Mouse (Mus musculus) bone marrow, adult 2 months (tissue): ENCODE measurements around the gene Rabif. TPM values are rescaled to one million over a fixed set of nuclear protein-coding genes. Genes with fewer than 3 reads are reported as not detected.

Experiments used
- H3K27ac ChIP-seq: fragments of 200-500 bp; 2 replicates; pipeline ENCODE4 v1.5.1; 2012; ENCODE audit warnings: low read depth, mild to moderate bottlenecking, control low read depth, inconsistent platforms, low read length; ENCODE audit not compliant: control insufficient read depth, poor library complexity, insufficient read depth
- H3K4me1 ChIP-seq: fragments of 200-500 bp; 2 replicates; pipeline ENCODE4 v1.6.1; 2011; ENCODE audit warnings: low read length; ENCODE audit not compliant: control insufficient read depth, insufficient read depth
- H3K4me3 ChIP-seq: fragments of 200-500 bp; replicated peaks from 2 replicates; pipeline ENCODE3; 2011; ENCODE audit warnings: mild to moderate bottlenecking, low read depth, low read length, control low read depth; ENCODE audit not compliant: control insufficient read depth
- CTCF ChIP-seq: fragments of 200-500 bp; IDR thresholded peaks from 2 replicates; pipeline ENCODE4 v1.5.1; 2011; ENCODE audit warnings: low read length, control low read depth; ENCODE audit not compliant: control insufficient read depth, insufficient read depth
- POLR2A ChIP-seq: fragments of 200-500 bp; IDR thresholded peaks from 2 replicates; pipeline ENCODE4 v1.6.1; 2011; ENCODE audit warnings: low read depth, mild to moderate bottlenecking, control low read depth, low read length, borderline replicate concordance; ENCODE audit not compliant: control insufficient read depth
- WGBS: fragments of 180-500 bp; shearing (Covaris S2); methylation state at CpG from one replicate; pipeline ENCODE4 v1.1.7; 2018; 5-methylcytosine and 5-hydroxymethylcytosine counted together
- polyA plus RNA-seq: library from polyadenylated mRNA; stranded (reverse); fragments of >200 nt; gene quantifications from 2 replicates; pipeline ENCODE4 v1.2.4, GENCODE M21; 2011; ENCODE audit warnings: low replicate concordance; ENCODE audit not compliant: missing spikeins, insufficient read depth, insufficient read length

Rabif gene
- polyA plus RNA-seq, 1 experiment = 10.0 TPM

GRCm38 (mm10) chr1:134458139-134458727 is 36.2 kb upstream of the Rabif start:
- WGBS = 71% methylated on average over 7 of the region's 7 CpGs
- H3K4me3 ChIP-seq = no peak overlapping the region
- peaks cover 2% of the 10 kb centered on the region; the same call in 1 of the 2 replicates for H3K4me1 ChIP-seq
- TF ChIP-seq POLR2A (no peak), CTCF (no peak)
- H3K27ac ChIP-seq = no peak overlapping the region

- WGBS = 60% methylated on average over 1 of the region's 1 CpGs
- peak overlapping the region; percentile 91 for H3K27ac ChIP-seq
- no peak for TF ChIP-seq CTCF
- TF ChIP-seq POLR2A = no peak
- peaks cover 2% of the 10 kb centered on the region; the same call in 1 of the 2 replicates for H3K4me1 ChIP-seq
- no peak overlapping the region for H3K4me3 ChIP-seq
Measured at GRCm38 (mm10) chr1:134460294-134461284, 33.9 kb upstream of the Rabif start.

GRCm38 (mm10) chr1:134484623-134485022 is 9.8 kb upstream of the Rabif start:
- H3K4me3 ChIP-seq = no peak overlapping the region
- 0 out of 2 replicates have a peak overlapping the region, but pooled peaks have one; percentile 10 for H3K27ac ChIP-seq
- no peak for TF ChIP-seq CTCF
- no peak for TF ChIP-seq POLR2A
- 47% methylated on average over 2 of the region's 2 CpGs for WGBS
- H3K4me1 ChIP-seq = no peaks in the 10 kb centered on the region

GRCm38 (mm10) chr1:134490903-134491801 is 3.3 kb upstream of the Rabif start:
- H3K27ac ChIP-seq = peak overlapping the region; percentile 8; the same call in 1 of the 2 replicates
- 70% methylated on average over 6 of the region's 6 CpGs for WGBS
- TF ChIP-seq CTCF (no peak), POLR2A (no peak)

GRCm38 (mm10) chr1:134492276-134492675 is 2.2 kb upstream of the Rabif start:
- Histone ChIP-seq H3K4me1 (peaks cover 3% of the 10 kb centered on the region; the same call in 1 of the 2 replicates), H3K4me3 (no peak overlapping the region), H3K27ac (no peak overlapping the region)
- TF ChIP-seq POLR2A = no peak
- TF ChIP-seq CTCF = no peak
- WGBS = 82% methylated on average over 7 of the region's 7 CpGs

More at GRCm38 (mm10) chr1:134490903-134491801, 3.3 kb upstream of the Rabif start:
- peaks cover 3% of the 10 kb centered on the region; the same call in 1 of the 2 replicates for H3K4me1 ChIP-seq
- H3K4me3 ChIP-seq = no peak overlapping the region

GRCm38 (mm10) chr1:134493496-134493895 is 952 bp upstream of the Rabif start:
- no peak for TF ChIP-seq CTCF
- TF ChIP-seq POLR2A = no peak
- peaks cover 3% of the 10 kb centered on the region; the same call in 1 of the 2 replicates for H3K4me1 ChIP-seq
- H3K4me3 ChIP-seq = no peak overlapping the region
- H3K27ac ChIP-seq = no peak overlapping the region
- WGBS = 81% methylated on average over 2 of the region's 2 CpGs

- 4% methylated on average over 5 of the region's 5 CpGs for WGBS
- Histone ChIP-seq H3K27ac (peak overlapping the region; percentile 97; the same call in 1 of the 2 replicates), H3K4me1 (peaks cover 3% of the 10 kb centered on the region; the same call in 1 of the 2 replicates), H3K4me3 (peak overlapping the region; percentile 58)
- no peak for TF ChIP-seq POLR2A
- TF ChIP-seq CTCF = no peak
Measured at GRCm38 (mm10) chr1:134493956-134494355, 492 bp upstream of the Rabif start.

- H3K4me3 ChIP-seq = peak overlapping the region; percentile 92
- no peak for TF ChIP-seq POLR2A
- no peak for TF ChIP-seq CTCF
- peak overlapping the region; percentile 97 for H3K27ac ChIP-seq
- H3K4me1 ChIP-seq = peaks cover 3% of the 10 kb centered on the region; the same call in 1 of the 2 replicates
- 10% methylated on average over 5 of the region's 5 CpGs for WGBS
Measured at GRCm38 (mm10) chr1:134495216-134495539, 730 bp downstream of the Rabif start.
